Mouse (Mus musculus): ENCODE results near the gene Cldn1.

Gene Cldn1

GRCm38 (mm10) chr16:26371325-26372053, at the start of gene Cldn1:
Cldn1 (minus strand) TSS chr16:26371841.
- DNase-seq (ENCODE audit: low spot score in 2 of 2), result peak; percentile 79 to 89

- no peak for DNase-seq (ENCODE audit: low spot score in 2 of 2)
Measured at GRCm38 (mm10) chr16:26418616-26419015, 47.0 kb upstream of the Cldn1 start.

GRCm38 (mm10) chr16:26404070-26404469, 32.4 kb upstream of the Cldn1 start:
- no peak for DNase-seq (ENCODE audit: low spot score in 2 of 2)

GRCm38 (mm10) chr16:26400971-26401370, 29.3 kb upstream of the Cldn1 start:
- DNase-seq (ENCODE audit: low spot score in 2 of 2), result no peak

GRCm38 (mm10) chr16:26400549-26400948, 28.9 kb upstream of the Cldn1 start:
- DNase-seq (ENCODE audit: low spot score in 2 of 2), result no peak

- DNase-seq (ENCODE audit: low spot score in 2 of 2), result no peak
Measured at GRCm38 (mm10) chr16:26390936-26391335, 19.3 kb upstream of the Cldn1 start.

- no peak for DNase-seq (ENCODE audit: low spot score in 2 of 2)
Measured at GRCm38 (mm10) chr16:26386159-26386558, 14.5 kb upstream of the Cldn1 start.

- no peak for DNase-seq (ENCODE audit: low spot score in 2 of 2)
Measured at GRCm38 (mm10) chr16:26384112-26384649, 12.5 kb upstream of the Cldn1 start.

GRCm38 (mm10) chr16:26377170-26377569, 5.5 kb upstream of the Cldn1 start:
- no peak for DNase-seq (ENCODE audit: low spot score in 2 of 2)

- no peak for DNase-seq (ENCODE audit: low spot score in 2 of 2)
Measured at GRCm38 (mm10) chr16:26370127-26370526, 1.5 kb downstream of the Cldn1 start.

- no peak for DNase-seq (ENCODE audit: low spot score in 2 of 2)
Measured at GRCm38 (mm10) chr16:26369044-26369730, 2.5 kb downstream of the Cldn1 start.

- no peak for DNase-seq (ENCODE audit: low spot score in 2 of 2)
Measured at GRCm38 (mm10) chr16:26368121-26368520, 3.5 kb downstream of the Cldn1 start.

- no peak for DNase-seq (ENCODE audit: low spot score in 2 of 2)
Measured at GRCm38 (mm10) chr16:26360694-26361093, 10.9 kb downstream of the Cldn1 start.

GRCm38 (mm10) chr16:26359619-26360018, 12.0 kb downstream of the Cldn1 start:
- no peak for DNase-seq (ENCODE audit: low spot score in 2 of 2)

GRCm38 (mm10) chr16:26358898-26359297, 12.7 kb downstream of the Cldn1 start:
- DNase-seq (ENCODE audit: low spot score in 2 of 2), result no peak

GRCm38 (mm10) chr16:26357863-26358780, 13.5 kb downstream of the Cldn1 start:
- no peak for DNase-seq (ENCODE audit: low spot score in 2 of 2)

- no peak for DNase-seq (ENCODE audit: low spot score in 2 of 2)
Measured at GRCm38 (mm10) chr16:26355513-26355912, 16.1 kb downstream of the Cldn1 start.

GRCm38 (mm10) chr16:26350786-26351185, 20.9 kb downstream of the Cldn1 start:
- no peak for DNase-seq (ENCODE audit: low spot score in 2 of 2)

- DNase-seq (ENCODE audit: low spot score in 2 of 2), result no peak
Measured at GRCm38 (mm10) chr16:26348809-26349208, 22.8 kb downstream of the Cldn1 start.

GRCm38 (mm10) chr16:26316281-26316680, 55.4 kb downstream of the Cldn1 start:
- DNase-seq (ENCODE audit: low spot score in 2 of 2), result no peak

GRCm38 (mm10) chr16:26314815-26315214, 56.8 kb downstream of the Cldn1 start:
- peak; percentile 39 to 46 for DNase-seq (ENCODE audit: low spot score in 2 of 2)

GRCm38 (mm10) chr16:26309402-26309801, 62.2 kb downstream of the Cldn1 start:
- no peak for DNase-seq (ENCODE audit: low spot score in 2 of 2)
